Comparison of ENCODE assay signal across 7 mouse cellular contexts in the genomic region with DNA sequence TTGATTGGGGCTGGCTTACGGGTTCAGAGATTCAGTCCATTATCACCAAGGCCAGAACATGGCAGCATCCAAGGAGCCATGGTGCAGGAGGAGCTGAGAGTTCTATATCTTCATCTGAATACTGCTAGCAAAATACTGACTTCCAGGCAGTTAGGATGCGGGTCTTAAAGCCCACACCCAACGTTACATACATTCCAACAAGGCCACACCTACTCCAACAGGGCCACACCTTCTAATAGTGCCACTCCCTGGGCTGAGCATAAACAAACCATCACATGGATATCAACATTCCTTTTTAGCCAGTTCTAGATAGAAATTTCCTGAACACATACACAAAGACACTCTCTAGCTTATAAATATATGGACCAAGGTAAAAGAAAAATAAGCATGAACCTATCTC. TPM values are rescaled to one million over a fixed set of nuclear protein-coding genes. Genes with fewer than 3 reads are reported as not detected.
A peak's percentile ranks its signal among the peaks of the same experiment; 100 is the strongest.
DNase-seq lines count a peak whose midpoint lies in the region; ATAC-seq and TF ChIP-seq lines count a peak whose summit lies in the region.

A gene (minus strand): TSS at position 120 of the 400 bp plus-strand sequence.

- TF ChIP-seq CTCF in CH12.LX (conservative IDR thresholded peaks at IDR 0.05 in 1 of 2, IDR thresholded peaks at IDR 0.05 in 1 of 2; ENCODE audit: low read depth in 2 of 2, low read length in 2 of 2) = no peak

- H3K36me3 ChIP-seq in CH12.LX (replicated peaks in 1 of 2; ENCODE audit: control insufficient read depth in 1 of 2, insufficient read depth in 1 of 2, low read length in 1 of 2) = peaks cover 0 to 3% of the 10 kb centered on the region in 2 experiments
- no peaks in the 10 kb centered on the region for H3K36me3 ChIP-seq in forebrain, embryonic 16.5 days (ENCODE audit: control insufficient read depth, insufficient read depth)
- no peaks in the 10 kb centered on the region for H3K36me3 ChIP-seq in hindbrain, embryonic 14.5 days (replicated peaks; ENCODE audit: control insufficient read depth, insufficient read depth)

- no peak for ATAC-seq in forebrain, embryonic 16.5 days
- no peak for ATAC-seq in hindbrain, embryonic 14.5 days (ENCODE audit: low FRiP score)
- no peak for ATAC-seq in megakaryocyte-erythroid progenitor cell, adult 5-6 weeks (replicated peaks; ENCODE audit: low FRiP score, low TSS enrichment, poor library complexity, severe bottlenecking)
- no peak for ATAC-seq in frontal cortex, adult (ENCODE audit: low TSS enrichment)

- H3K9me3 ChIP-seq in CH12.LX (replicated peaks; ENCODE audit: low read length) = peaks cover 13% of the 10 kb centered on the region
- no peaks in the 10 kb centered on the region for H3K9me3 ChIP-seq in forebrain, embryonic 16.5 days (ENCODE audit: control insufficient read depth, low read length)
- H3K9me3 ChIP-seq in hindbrain, embryonic 14.5 days (ENCODE audit: control insufficient read depth, low read length) = no peaks in the 10 kb centered on the region

- H3K27ac ChIP-seq in CH12.LX (ENCODE audit: insufficient read depth, low read depth) = no peak within 1 kb of the TSS; the same call in 1 of the 2 replicates
- H3K27ac ChIP-seq in forebrain, embryonic 16.5 days (ENCODE audit: low read length) = no peak within 1 kb of the TSS
- H3K27ac ChIP-seq in hindbrain, embryonic 14.5 days = no peak within 1 kb of the TSS

- DNase-seq in CH12.LX (ENCODE audit: extremely low read depth) = no peak
- peak; percentile 82 for DNase-seq in R1 (ENCODE audit: low read depth, low spot score)
- DNase-seq in hindbrain, embryonic 14.5 days (ENCODE audit: low spot score) = no peak
- DNase-seq in urinary bladder, adult 18-20 months (ENCODE audit: low spot score in 2 of 2) = no peak

- no peak for TF ChIP-seq POLR2A in CH12.LX (IDR thresholded peaks at IDR 0.05; ENCODE audit: low read depth, low read length)

- in situ Hi-C loops in CH12.LX (cut with MboI; ENCODE audit: low pct_ligation_motif_present, low pct_unique_long_range_greater_than_20kb, low sequenced_read_pairs) = no loop called here

- WGBS in forebrain, embryonic 16.5 days = 88% methylated on average over 3 of the region's 3 CpGs
- WGBS in hindbrain, embryonic 14.5 days = 93% methylated on average over 3 of the region's 3 CpGs

- no peak for TF ChIP-seq EP300 in CH12.LX (IDR thresholded peaks at IDR 0.05; ENCODE audit: low read length)

- peaks cover 3 to 36% of the 10 kb centered on the region in 2 experiments; a peak in 3 of 4 replicates for H3K4me1 ChIP-seq in CH12.LX (ENCODE audit: control insufficient read depth in 1 of 2, insufficient read depth in 2 of 2)
- H3K4me1 ChIP-seq in forebrain, embryonic 16.5 days (replicated peaks; ENCODE audit: control insufficient read depth, insufficient read depth, low read length) = no peaks in the 10 kb centered on the region
- no peaks in the 10 kb centered on the region for H3K4me1 ChIP-seq in hindbrain, embryonic 14.5 days (replicated peaks; ENCODE audit: control insufficient read depth, insufficient read depth, low read length)

- no peak within 1 kb of the TSS for H3K4me2 ChIP-seq in CH12.LX (ENCODE audit: insufficient read depth, low read depth, poor library complexity, severe bottlenecking)
- H3K4me2 ChIP-seq in forebrain, embryonic 16.5 days (ENCODE audit: low read length) = no peak within 1 kb of the TSS
- no peak within 1 kb of the TSS for H3K4me2 ChIP-seq in hindbrain, embryonic 14.5 days (replicated peaks)

- H3K27me3 ChIP-seq in CH12.LX (replicated peaks) = no peaks in the 10 kb centered on the region
- no peaks in the 10 kb centered on the region for H3K27me3 ChIP-seq in forebrain, embryonic 16.5 days (replicated peaks; ENCODE audit: control insufficient read depth, insufficient read depth, low read length)
- H3K27me3 ChIP-seq in hindbrain, embryonic 14.5 days (ENCODE audit: control insufficient read depth, insufficient read depth, low read length) = no peaks in the 10 kb centered on the region

- H3K79me2 ChIP-seq in CH12.LX (replicated peaks; ENCODE audit: control insufficient read depth, extremely low read depth, insufficient read depth, poor library complexity, severe bottlenecking) = no peaks in the 10 kb centered on the region

- no peak for TF ChIP-seq RAD21 in CH12.LX (IDR thresholded peaks at IDR 0.05; ENCODE audit: low read depth, low read length)

- no peak within 1 kb of the TSS for H3K9ac ChIP-seq in CH12.LX (ENCODE audit: insufficient read depth, low read depth)
- H3K9ac ChIP-seq in forebrain, embryonic 16.5 days (replicated peaks; ENCODE audit: low read depth, low read length) = no peak within 1 kb of the TSS
- no peak within 1 kb of the TSS for H3K9ac ChIP-seq in hindbrain, embryonic 14.5 days

- no peak within 1 kb of the TSS for H3K4me3 ChIP-seq in CH12.LX (replicated peaks in 1 of 3; ENCODE audit: low read depth in 2 of 3, low read length in 2 of 3, poor library complexity in 1 of 3)
- H3K4me3 ChIP-seq in forebrain, embryonic 16.5 days (replicated peaks; ENCODE audit: low read length) = no peak within 1 kb of the TSS
- H3K4me3 ChIP-seq in hindbrain, embryonic 14.5 days (replicated peaks; ENCODE audit: low read length) = no peak within 1 kb of the TSS

- dilution Hi-C loops in CH12.LX (cut with MboI; ENCODE audit: extremely low pct_ligation_motif_present, extremely low pct_unique_long_range_greater_than_20kb, low sequenced_read_pairs) = no loop called here

TF ChIP-seq in CH12.LX, 34 proteins besides CTCF, POLR2A, EP300 and RAD21:
- TF ChIP-seq USF1 (IDR thresholded peaks at IDR 0.05; ENCODE audit: low read depth, low read length) = no peak
- TF ChIP-seq ZC3H11A (IDR thresholded peaks at IDR 0.05; ENCODE audit: low read depth, low read length) = no peak
- TF ChIP-seq NELFE (IDR thresholded peaks at IDR 0.05; ENCODE audit: low read depth, low read length) = no peak
- no peak for TF ChIP-seq MEF2A (IDR thresholded peaks at IDR 0.05; ENCODE audit: borderline replicate concordance, low read depth, low read length)
- no peak for TF ChIP-seq MYC (IDR thresholded peaks at IDR 0.05; ENCODE audit: low read depth, low read length)
- no peak for TF ChIP-seq UBTF (IDR thresholded peaks at IDR 0.05; ENCODE audit: low read depth, low read length)
- no peak for TF ChIP-seq CHD1 (IDR thresholded peaks at IDR 0.05; ENCODE audit: low read depth, low read length)
- no peak for TF ChIP-seq KAT2A (IDR thresholded peaks at IDR 0.05; ENCODE audit: insufficient replicate concordance, low read length)
- TF ChIP-seq ELF1 (IDR thresholded peaks at IDR 0.05; ENCODE audit: low read depth, low read length) = no peak
- TF ChIP-seq SMC3 (IDR thresholded peaks at IDR 0.05; ENCODE audit: low read depth, low read length) = no peak
- TF ChIP-seq ZKSCAN1 (IDR thresholded peaks at IDR 0.05; ENCODE audit: borderline replicate concordance, low read depth, low read length) = no peak
- no peak for TF ChIP-seq POLR2AphosphoS2 (IDR thresholded peaks at IDR 0.05; ENCODE audit: low read depth, low read length)
- TF ChIP-seq MAZ (IDR thresholded peaks at IDR 0.05; ENCODE audit: low read depth, low read length) = no peak
- TF ChIP-seq MAFK (IDR thresholded peaks at IDR 0.05; ENCODE audit: insufficient replicate concordance, low read length) = no peak
- no peak for TF ChIP-seq MAX (IDR thresholded peaks at IDR 0.05; ENCODE audit: low read length)
TF ChIP-seq in CH12.LX: peak in this region for 0.

RNA-seq across cellular contexts. Expression of the gene that starts here (rescaled TPM):
- total RNA-seq in CH12.LX (2012; rRNA removed) = 9.7 and 14.2 TPM in 2 replicates
- total RNA-seq in CH12.LX (2014; rRNA removed) = 16.1 TPM in 2 replicates
- polyA plus RNA-seq in CH12.LX (2012; ENCODE audit: insufficient read length, low read depth) = 10.3 and 14.5 TPM in 2 replicates
- polyA plus RNA-seq in forebrain, embryonic 16.5 days (2015; fragmentation: Nextera tagmentation; extraction: Ambion mirVana) = 21.9 and 22.9 TPM in 2 replicates
- polyA plus RNA-seq in hindbrain, embryonic 14.5 days (2014; fragmentation: Nextera tagmentation; extraction: Ambion mirVana) = 21.0 and 23.5 TPM in 2 replicates
- total RNA-seq in megakaryocyte-erythroid progenitor cell, adult 5-6 weeks (2014; fragmentation: Nextera tagmentation) = 13.0 and 15.8 TPM in 2 replicates
- total RNA-seq in megakaryocyte-erythroid progenitor cell, adult 5-6 weeks (2017) = 4.5 and 13.7 TPM in 2 replicates
